Mouse (Mus musculus) forebrain, postnatal 0 days (tissue): ENCODE results near the gene Ly6g6c. TPM values are rescaled to one million over a fixed set of nuclear protein-coding genes. Genes with fewer than 3 reads are reported as not detected.

Experiments
- ATAC-seq: fragments of 200-750 bp; cut with Nextera tagmentation; 2 replicates; pipeline ENCODE4 v1.8.0; 2017; ENCODE audit warnings: mild to moderate bottlenecking, moderate library complexity
- DNase-seq: peaks from one replicate; pipeline ENCODE4 v3.0.0-alpha.2; 2015
- H3K27ac ChIP-seq: fragments of 300-500 bp; sonication (generic); 2 replicates; pipeline ENCODE4 v1.5.1; 2014; ENCODE audit warnings: low read depth, mild to moderate bottlenecking, antibody characterized with exemption, low read length, moderate library complexity, mixed read lengths
- H3K27me3 ChIP-seq: fragments of 300-500 bp; sonication (generic); 2 replicates; pipeline ENCODE4 v1.6.1; 2014; ENCODE audit warnings: mild to moderate bottlenecking, low read length, mixed read lengths; ENCODE audit not compliant: insufficient read depth
- H3K36me3 ChIP-seq: fragments of 300-500 bp; sonication (generic); 2 replicates; pipeline ENCODE4 v1.6.1; 2014; ENCODE audit warnings: mild to moderate bottlenecking, moderate library complexity; ENCODE audit not compliant: insufficient read depth
- H3K4me1 ChIP-seq: fragments of 300-500 bp; sonication (generic); 2 replicates; pipeline ENCODE4 v1.6.1; 2014; ENCODE audit warnings: antibody characterized with exemption; ENCODE audit not compliant: insufficient read depth
- H3K4me2 ChIP-seq: fragments of 300-500 bp; sonication (generic); 2 replicates; pipeline ENCODE4 v1.6.1; 2014; ENCODE audit warnings: low read depth, mild to moderate bottlenecking, moderate library complexity
- H3K4me3 ChIP-seq: fragments of 300-500 bp; sonication (generic); 2 replicates; pipeline ENCODE4 v1.5.1; 2014; ENCODE audit warnings: low read depth, low read length, mixed read lengths
- H3K9ac ChIP-seq: fragments of 300-500 bp; sonication (generic); 2 replicates; pipeline ENCODE4 v1.6.1; 2014; ENCODE audit warnings: mild to moderate bottlenecking
- H3K9me3 ChIP-seq: fragments of 300-500 bp; sonication (generic); 2 replicates; pipeline ENCODE4 v1.6.1; 2016; ENCODE audit warnings: low read length
- CTCF ChIP-seq: sonication (generic); IDR thresholded peaks from 2 replicates; pipeline ENCODE4 v1.5.1; 2016; ENCODE audit warnings: antibody characterized with exemption, control low read depth, low read depth
- WGBS: fragments of 180-500 bp; shearing (Covaris S2); extraction: QIAGEN DNeasy Blood & Tissue Kit; methylation state at CpG from one replicate; pipeline ENCODE4 v1.1.7; 2014; 5-methylcytosine and 5-hydroxymethylcytosine counted together
- polyA plus RNA-seq: library from polyadenylated mRNA; unstranded; fragments of >200 nt; fragmentation: Nextera tagmentation; extraction: Ambion mirVana; gene quantifications from 2 replicates; pipeline ENCODE4 v1.2.1, GENCODE M21; 2015
- total RNA-seq: library from RNA; depleted of rRNA; stranded (reverse); fragments of >200 nt; gene quantifications from 2 replicates; pipeline ENCODE4 v1.2.3, GENCODE M21; 2014

The Ly6g6c gene
- total and polyA plus RNA-seq, 2 experiments from 2014 or later = not detected

- WGBS = 84% methylated on average over 7 of the region's 7 CpGs
- H3K36me3 ChIP-seq = no peaks in the 10 kb centered on the region
- H3K27me3 ChIP-seq = no peaks in the 10 kb centered on the region
- H3K9me3 ChIP-seq = no peaks in the 10 kb centered on the region
- H3K27ac ChIP-seq = no peak within 1 kb of the TSS
- no peak for TF ChIP-seq CTCF
- H3K4me1 ChIP-seq = peaks cover 3% of the 10 kb centered on the region; the same call in 1 of the 2 replicates
- H3K9ac ChIP-seq = no peak within 1 kb of the TSS
- DNase-seq (no peak), ATAC-seq (no peak)
- H3K4me3 ChIP-seq = no peak within 1 kb of the TSS
- H3K4me2 ChIP-seq = no peak within 1 kb of the TSS
Observed at GRCm38 (mm10) chr17:35085208-35085865, 20.1 kb downstream of the Ly6g6c start, which contains the start of gene Ly6g6f. TSS of gene Ly6g6f (minus strand) at chr17:35085610.

GRCm38 (mm10) chr17:35088151-35088550 lies 23.0 kb downstream of the Ly6g6c start:
- ATAC-seq = no peak; the same call in 1 of the 2 replicates
- Histone ChIP-seq H3K4me3 (no peak overlapping the region), H3K27ac (0 out of 2 replicates have a peak overlapping the region, but pooled peaks have one; percentile 1), H3K4me2 (no peak overlapping the region), H3K9ac (no peak overlapping the region), H3K4me1 (peaks cover 3% of the 10 kb centered on the region; the same call in 1 of the 2 replicates), H3K9me3 (no peaks in the 10 kb centered on the region), H3K27me3 (no peaks in the 10 kb centered on the region), H3K36me3 (peaks cover 17% of the 10 kb centered on the region)
- TF ChIP-seq CTCF = peak; percentile 63
- WGBS = 51% methylated on average over 2 of the region's 2 CpGs
- peak; percentile 43 for DNase-seq

GRCm38 (mm10) chr17:35088825-35089644 lies 23.8 kb downstream of the Ly6g6c start, which contains the start of gene Abhd16a:
TSS of gene Abhd16a (plus strand) at chr17:35089263.
- WGBS = 4% methylated on average over 66 of the region's 67 CpGs
- 0 out of 2 replicates have a peak, but pooled peaks have one; percentile 6 for TF ChIP-seq CTCF
- Histone ChIP-seq H3K27ac (peak within 1 kb of the TSS; percentile 99), H3K9me3 (no peaks in the 10 kb centered on the region), H3K4me3 (peak within 1 kb of the TSS; percentile 71), H3K36me3 (peaks cover 23% of the 10 kb centered on the region), H3K9ac (peak within 1 kb of the TSS; percentile 90), H3K27me3 (no peaks in the 10 kb centered on the region), H3K4me1 (peaks cover 3% of the 10 kb centered on the region; the same call in 1 of the 2 replicates), H3K4me2 (peak within 1 kb of the TSS; percentile 61)
- DNase-seq (peak; percentile 97), ATAC-seq (peak; percentile 97)

- H3K4me3 ChIP-seq = peak overlapping the region; percentile 71
- peak overlapping the region; percentile 99; the same call in 1 of the 2 replicates for H3K27ac ChIP-seq
- TF ChIP-seq CTCF = no peak
- H3K4me1 ChIP-seq = peaks cover 3% of the 10 kb centered on the region; the same call in 1 of the 2 replicates
- 44% methylated on average over 8 of the region's 8 CpGs for WGBS
- no peaks in the 10 kb centered on the region for H3K9me3 ChIP-seq
- peak overlapping the region; percentile 61 for H3K4me2 ChIP-seq
- H3K36me3 ChIP-seq = peaks cover 31% of the 10 kb centered on the region
- ATAC-seq = no peak
- no peaks in the 10 kb centered on the region for H3K27me3 ChIP-seq
- peak overlapping the region; percentile 90 for H3K9ac ChIP-seq
- DNase-seq = no peak
Observed at GRCm38 (mm10) chr17:35090166-35090932, 25.2 kb downstream of the Ly6g6c start.

- Histone ChIP-seq H3K4me1 (peaks cover 3% of the 10 kb centered on the region; the same call in 1 of the 2 replicates), H3K4me2 (no peak overlapping the region), H3K9me3 (no peaks in the 10 kb centered on the region), H3K4me3 (no peak overlapping the region), H3K36me3 (peaks cover 47% of the 10 kb centered on the region), H3K27ac (no peak overlapping the region), H3K9ac (no peak overlapping the region), H3K27me3 (no peaks in the 10 kb centered on the region)
- TF ChIP-seq CTCF = no peak
- ATAC-seq (no peak), DNase-seq (no peak)
- WGBS = 87% methylated on average over 14 of the region's 14 CpGs
Observed at GRCm38 (mm10) chr17:35092403-35093198, 27.4 kb downstream of the Ly6g6c start.
